Mouse (Mus musculus) small intestine, adult 2 months (tissue): ENCODE measurements at regions not wholly inside any gene's neighbourhood (a gene's known extent, or its start where the extent isn't known, plus 50 kb on each side); places are given as distances from the start of the nearest gene placed in this dataset.

Source experiments
- CTCF ChIP-seq: fragments of 200-500 bp; IDR thresholded peaks from 2 replicates; pipeline ENCODE4 v1.5.1; 2012; ENCODE audit warnings: low read depth, mild to moderate bottlenecking, control low read depth, inconsistent platforms, low read length, moderate library complexity, mixed read lengths; ENCODE audit not compliant: insufficient replicate concordance, insufficient read length; ENCODE audit errors: extremely low read depth
- POLR2A ChIP-seq: fragments of 200-500 bp; IDR thresholded peaks from 2 replicates; pipeline ENCODE4 v1.6.1; 2012; ENCODE audit warnings: low read depth, mild to moderate bottlenecking, control low read depth, inconsistent platforms, low read length, moderate library complexity

- TF ChIP-seq CTCF, result no peak
- TF ChIP-seq POLR2A, result no peak
Measured at GRCm38 (mm10) chr5:51665241-51665640, 97.7 kb upstream of the Ppargc1a start.
